Mouse (Mus musculus) kidney, postnatal 0 days (tissue): ENCODE measurements around the gene Tmem256. TPM values are rescaled to one million over a fixed set of nuclear protein-coding genes. Genes with fewer than 3 reads are reported as not detected.

ENCODE experiments used
- ATAC-seq: fragments of 200-750 bp; cut with Nextera tagmentation; replicated peaks from 2 replicates; pipeline ENCODE4 v1.8.0; 2017; ENCODE audit warnings: low read depth, moderate number of reproducible peaks, moderate TSS enrichment, moderate library complexity; ENCODE audit not compliant: low FRiP score
- DNase-seq: peaks from one replicate; pipeline ENCODE4 v3.0.0-alpha.2; 2016; ENCODE audit warnings: low spot score
- H3K27ac ChIP-seq: fragments of 300-500 bp; sonication (generic); 2 replicates; pipeline ENCODE4 v1.5.1; 2014; ENCODE audit warnings: mild to moderate bottlenecking
- H3K27me3 ChIP-seq: fragments of 300-500 bp; sonication (generic); 2 replicates; pipeline ENCODE4 v1.6.1; 2014; ENCODE audit warnings: low read length, mixed read lengths; ENCODE audit not compliant: insufficient read depth
- H3K36me3 ChIP-seq: fragments of 300-500 bp; sonication (generic); 2 replicates; pipeline ENCODE4 v1.6.1; 2014; ENCODE audit warnings: low read length, mixed read lengths; ENCODE audit not compliant: insufficient read depth
- H3K4me1 ChIP-seq: fragments of 300-500 bp; sonication (generic); replicated peaks from 2 replicates; pipeline ENCODE4 v1.6.1; 2014; ENCODE audit warnings: antibody characterized with exemption, low read length, mixed read lengths; ENCODE audit not compliant: insufficient read depth
- H3K4me2 ChIP-seq: fragments of 300-500 bp; sonication (generic); 2 replicates; pipeline ENCODE4 v1.6.1; 2014; ENCODE audit warnings: mild to moderate bottlenecking, low read length, moderate library complexity, mixed read lengths
- H3K4me3 ChIP-seq: fragments of 300-500 bp; sonication (generic); replicated peaks from 2 replicates; pipeline ENCODE4 v1.5.1; 2014; ENCODE audit warnings: low read depth, low read length
- H3K9ac ChIP-seq: fragments of 300-500 bp; sonication (generic); 2 replicates; pipeline ENCODE4 v1.6.1; 2014; ENCODE audit warnings: low read depth, low read length
- H3K9me3 ChIP-seq: fragments of 300-500 bp; sonication (generic); replicated peaks from 2 replicates; pipeline ENCODE4 v1.6.1; 2016; ENCODE audit warnings: low read length, inconsistent platforms, mixed read lengths
- CTCF ChIP-seq: IDR thresholded peaks from 2 replicates; pipeline ENCODE4 v1.5.1; 2016; ENCODE audit warnings: antibody characterized with exemption, low read depth, mild to moderate bottlenecking, moderate library complexity
- WGBS: fragments of 180-500 bp; shearing (Covaris S2); extraction: QIAGEN DNeasy Blood & Tissue Kit; methylation state at CpG from one replicate; pipeline ENCODE4 v1.1.7; 2014; 5-methylcytosine and 5-hydroxymethylcytosine counted together
- polyA plus RNA-seq: library from polyadenylated mRNA; unstranded; fragments of >200 nt; fragmentation: Nextera tagmentation; extraction: Ambion mirVana; gene quantifications from 2 replicates; pipeline ENCODE4 v1.2.1, GENCODE M21; 2015

Gene Tmem256
- polyA plus RNA-seq, 1 experiment from 2014 or later: 528 TPM

DNA sequence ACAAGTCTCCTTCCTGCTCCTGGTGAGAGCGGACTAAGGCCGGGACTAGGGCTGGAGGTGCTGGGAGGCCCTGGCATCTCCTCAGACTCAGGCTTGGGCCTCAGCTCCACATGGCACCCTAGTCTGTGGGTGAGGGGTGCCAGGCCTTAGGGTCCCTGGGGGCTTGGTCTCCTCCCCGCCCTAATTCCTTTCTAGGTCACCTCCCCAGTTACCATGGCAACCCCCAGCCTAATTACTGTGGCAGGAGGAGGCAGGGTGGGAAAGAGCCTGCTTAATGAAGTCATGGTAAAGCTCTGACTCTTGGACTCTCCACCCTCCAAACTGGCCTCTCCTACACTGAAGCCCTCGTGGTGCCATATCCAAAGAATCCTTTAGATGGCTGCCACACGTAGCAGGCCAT lies 9.5 kb upstream of the Tmem256 start:
- H3K9ac ChIP-seq: no peak overlapping the region
- H3K4me3 ChIP-seq: no peak overlapping the region
- no peak for TF ChIP-seq CTCF
- H3K36me3 ChIP-seq: peaks cover 27% of the 10 kb centered on the region
- ATAC-seq: no peak
- DNase-seq: no peak
- no peak overlapping the region for H3K27ac ChIP-seq
- no peaks in the 10 kb centered on the region for H3K27me3 ChIP-seq
- H3K4me2 ChIP-seq: no peak overlapping the region
- no peaks in the 10 kb centered on the region for H3K9me3 ChIP-seq
- WGBS: 63% methylated on average over 5 of the region's 5 CpGs
- H3K4me1 ChIP-seq: peaks cover 3% of the 10 kb centered on the region; the same call in 1 of the 2 replicates

DNA sequence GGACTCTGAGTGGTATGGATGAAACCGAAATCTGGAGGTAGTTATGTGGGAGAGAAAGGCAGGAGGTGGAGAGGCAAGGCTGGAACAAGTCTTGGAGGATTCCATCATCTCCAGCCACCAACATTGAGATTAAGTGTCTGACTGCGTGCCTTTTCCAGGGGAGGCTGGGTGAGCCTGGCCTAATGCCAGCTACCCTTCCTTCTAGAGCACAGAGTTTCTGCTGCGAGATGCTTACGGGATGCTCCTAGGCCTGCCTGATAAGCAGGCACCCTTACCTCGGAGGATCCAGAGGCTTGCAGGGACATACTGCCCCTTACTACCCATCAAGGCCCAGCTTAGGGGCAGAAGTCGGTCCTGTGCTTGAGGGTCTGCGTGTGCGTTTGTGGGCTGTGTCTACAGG lies 4.8 kb upstream of the Tmem256 start:
- no peak overlapping the region for H3K27ac ChIP-seq
- H3K9ac ChIP-seq: peak overlapping the region; percentile 74; the same call in 1 of the 2 replicates

DNA sequence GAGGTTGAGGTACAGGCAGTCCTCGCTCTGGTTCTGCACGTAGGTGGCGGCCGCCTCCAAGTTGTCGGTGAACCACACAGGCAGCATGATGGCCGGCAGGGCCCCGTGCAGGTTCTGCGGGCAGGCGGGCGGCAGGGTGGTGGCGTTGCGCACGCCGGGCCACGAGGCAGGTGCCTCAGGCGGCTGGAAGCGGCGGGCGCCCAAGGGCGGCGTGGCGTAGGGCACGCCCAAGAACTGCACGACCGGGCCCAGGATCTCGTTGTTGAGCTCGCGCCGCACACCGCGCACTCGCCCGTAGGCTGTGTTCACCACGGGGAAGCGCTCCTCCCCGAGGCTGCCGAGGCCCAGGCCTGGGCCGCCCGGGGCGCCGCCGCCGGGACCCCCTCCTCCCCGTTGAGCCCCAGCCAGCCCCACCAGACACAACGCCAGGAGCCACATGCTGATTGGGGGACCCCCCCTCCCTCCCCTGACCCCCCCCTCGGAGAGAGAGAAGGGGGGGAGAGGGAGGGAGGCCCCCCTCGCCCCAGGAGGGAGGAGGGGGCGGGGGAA lies 4.2 kb upstream of the Tmem256 start:
- DNase-seq: peak; percentile 47
- H3K27ac ChIP-seq: no peak overlapping the region
- WGBS: 8% methylated on average over 44 of the region's 48 CpGs

More for the DNA sequence above, 4.8 kb upstream of the Tmem256 start:
- no peak for TF ChIP-seq CTCF
- Histone ChIP-seq H3K4me2 (peak overlapping the region; percentile 92), H3K36me3 (no peaks in the 10 kb centered on the region), H3K4me3 (peak overlapping the region; percentile 42), H3K4me1 (peaks cover 22% of the 10 kb centered on the region), H3K9me3 (no peaks in the 10 kb centered on the region), H3K27me3 (no peaks in the 10 kb centered on the region)
- WGBS: 68% methylated on average over 8 of the region's 8 CpGs
- no peak for ATAC-seq
- DNase-seq: no peak

DNA sequence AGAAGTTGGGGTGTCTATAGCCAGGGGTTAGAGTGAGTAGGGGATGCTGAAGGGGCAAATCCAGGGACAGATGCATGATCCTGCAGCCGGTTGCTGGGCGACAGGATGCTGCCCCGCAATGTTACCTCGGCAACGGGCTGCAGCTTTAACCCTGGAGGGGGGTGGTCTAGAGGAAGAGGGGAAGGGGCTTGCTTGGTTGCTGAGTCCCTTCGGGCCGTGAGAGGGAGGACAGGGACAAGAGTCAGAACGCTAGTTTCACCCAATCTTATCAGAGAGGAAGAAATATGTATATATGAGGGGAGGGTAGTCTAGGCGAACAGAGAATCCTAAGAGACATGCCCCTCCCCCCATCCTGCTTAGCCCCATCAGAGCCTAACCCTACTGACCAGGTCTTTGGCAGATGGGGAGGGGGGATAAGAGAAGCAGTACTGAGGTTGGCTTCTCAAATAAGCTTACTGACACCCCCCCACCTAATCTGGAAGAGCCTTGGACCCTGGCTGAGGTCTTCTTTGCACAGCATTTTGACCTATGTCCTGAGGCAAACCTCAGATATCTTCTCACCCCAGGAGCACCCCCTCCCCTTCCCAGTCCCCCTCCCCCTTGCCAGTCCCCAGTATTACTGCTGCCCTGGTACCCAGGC lies 2.9 kb upstream of the Tmem256 start:
- H3K4me3 ChIP-seq: no peak overlapping the region
- peaks cover 27% of the 10 kb centered on the region for H3K4me1 ChIP-seq
- no peak for TF ChIP-seq CTCF
- H3K9ac ChIP-seq: no peak overlapping the region
- H3K4me2 ChIP-seq: peak overlapping the region; percentile 97; the same call in 1 of the 2 replicates
- 23% methylated on average over 9 of the region's 9 CpGs for WGBS
- H3K36me3 ChIP-seq: no peaks in the 10 kb centered on the region
- H3K27me3 ChIP-seq: no peaks in the 10 kb centered on the region
- no peaks in the 10 kb centered on the region for H3K9me3 ChIP-seq
- ATAC-seq (no peak), DNase-seq (no peak)
- H3K27ac ChIP-seq: no peak overlapping the region

More for the DNA sequence above, 4.2 kb upstream of the Tmem256 start:
- Histone ChIP-seq H3K4me2 (peak overlapping the region; percentile 92), H3K9me3 (no peaks in the 10 kb centered on the region), H3K4me1 (peaks cover 23% of the 10 kb centered on the region), H3K4me3 (peak overlapping the region; percentile 42), H3K36me3 (no peaks in the 10 kb centered on the region), H3K9ac (peak overlapping the region; percentile 74), H3K27me3 (no peaks in the 10 kb centered on the region)
- no peak for ATAC-seq
- 0 out of 2 replicates have a peak, but pooled peaks have one; percentile 4 for TF ChIP-seq CTCF

DNA sequence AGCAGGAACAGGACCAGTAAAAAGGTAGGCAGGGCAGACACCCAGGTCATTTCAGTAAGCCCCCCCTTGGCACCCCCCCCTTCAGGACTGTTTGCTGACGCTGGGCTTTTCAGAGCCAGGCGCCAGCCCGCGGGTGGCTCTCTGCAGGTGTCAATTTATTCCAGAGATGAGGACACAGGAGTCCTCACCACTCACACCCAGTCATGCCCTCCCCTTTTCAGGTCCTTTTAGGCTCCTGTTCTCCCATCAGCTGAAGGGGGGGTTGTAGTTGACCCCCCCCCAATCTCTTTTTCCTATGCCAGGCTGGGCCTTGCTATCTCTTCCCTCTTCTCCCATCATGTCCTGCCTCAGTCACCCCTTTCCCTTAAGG lies 2.4 kb upstream of the Tmem256 start:
- Histone ChIP-seq H3K9me3 (no peaks in the 10 kb centered on the region), H3K4me1 (peaks cover 27% of the 10 kb centered on the region), H3K27me3 (no peaks in the 10 kb centered on the region), H3K9ac (no peak overlapping the region), H3K27ac (no peak overlapping the region), H3K4me3 (peak overlapping the region; percentile 59; the same call in 1 of the 2 replicates), H3K36me3 (no peaks in the 10 kb centered on the region), H3K4me2 (peak overlapping the region; percentile 97)
- ATAC-seq (no peak), DNase-seq (no peak)
- TF ChIP-seq CTCF: no peak
- 18% methylated on average over 4 of the region's 4 CpGs for WGBS

DNA sequence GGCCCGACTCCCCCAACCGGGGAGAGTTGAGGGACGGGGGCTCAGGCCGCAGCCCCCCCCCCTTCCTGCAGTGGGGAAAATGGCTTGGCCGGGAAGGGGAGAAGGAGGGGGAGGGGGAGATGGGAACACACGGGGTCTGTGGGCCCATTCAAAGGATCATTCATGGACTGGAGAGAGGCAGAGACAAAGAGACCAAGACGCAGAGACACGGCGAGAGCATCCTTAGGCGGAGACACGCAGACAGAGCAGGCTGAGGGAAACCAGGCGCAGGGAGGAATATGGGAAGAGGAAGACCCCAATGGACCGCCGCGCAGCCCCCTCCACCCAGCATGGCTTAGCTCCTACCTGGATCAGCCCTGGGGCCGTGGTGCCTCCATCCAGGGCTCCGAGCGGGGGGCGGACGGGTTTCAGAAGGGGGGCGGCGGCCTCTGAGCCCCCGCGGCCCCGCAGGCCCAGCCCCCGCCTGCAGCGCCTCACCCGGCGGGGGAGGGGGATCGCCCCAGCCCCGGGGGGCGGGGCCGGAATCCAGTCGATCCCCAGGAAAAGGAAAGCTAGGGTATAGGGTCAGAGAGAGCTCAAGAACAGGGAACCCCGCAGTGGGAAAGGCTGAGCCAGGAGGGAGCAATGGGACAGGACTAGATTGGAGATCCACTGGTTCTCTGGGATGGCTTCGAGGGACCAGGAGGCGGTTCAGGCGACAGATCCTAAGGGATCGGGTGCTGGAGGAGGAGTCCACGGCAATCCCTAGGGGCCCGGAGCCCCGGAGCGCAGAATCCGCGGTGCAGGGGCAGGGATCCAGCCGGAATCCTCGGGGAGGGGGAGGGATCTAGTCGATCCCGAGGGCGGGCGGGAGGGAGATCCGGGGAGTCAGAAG lies 1.4 kb upstream of the Tmem256 start:
- Histone ChIP-seq H3K4me1 (peaks cover 27% of the 10 kb centered on the region), H3K4me3 (peak overlapping the region; percentile 59), H3K4me2 (peak overlapping the region; percentile 97), H3K27me3 (no peaks in the 10 kb centered on the region), H3K9ac (peak overlapping the region; percentile 75), H3K36me3 (no peaks in the 10 kb centered on the region), H3K9me3 (no peaks in the 10 kb centered on the region), H3K27ac (peak overlapping the region; percentile 93)
- DNase-seq (peak; percentile 50), ATAC-seq (no peak)
- WGBS: under 1% methylated on average over 49 of the region's 52 CpGs
- no peak for TF ChIP-seq CTCF
